Mouse (Mus musculus) lung, postnatal 10 days (tissue): ENCODE measurements around the gene BC049715.

ENCODE experiments used
- DNase-seq: peaks from one replicate; pipeline ENCODE4 v3.0.0; 2021

The BC049715 gene

DNA sequence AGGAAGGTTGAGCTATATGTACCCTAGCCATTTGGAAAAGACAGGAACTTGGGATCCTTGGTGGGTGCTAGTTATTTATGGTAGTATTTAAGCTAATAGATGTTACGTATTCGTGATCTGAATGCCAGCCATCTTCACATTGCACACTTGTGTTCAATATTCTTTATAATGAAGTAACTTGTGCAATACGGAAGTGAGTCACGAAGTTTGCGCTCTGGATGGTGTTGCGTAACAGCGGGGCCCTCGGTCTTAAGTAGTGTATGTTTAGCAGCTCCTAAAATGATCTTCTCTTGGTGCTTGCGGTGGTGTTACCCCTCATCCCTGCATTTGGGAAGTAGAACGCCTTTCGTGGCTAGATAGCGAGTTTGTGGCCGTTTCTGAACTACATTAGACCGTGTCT lies 18.3 kb upstream of the BC049715 start:
- peak; percentile 69 for DNase-seq

DNA sequence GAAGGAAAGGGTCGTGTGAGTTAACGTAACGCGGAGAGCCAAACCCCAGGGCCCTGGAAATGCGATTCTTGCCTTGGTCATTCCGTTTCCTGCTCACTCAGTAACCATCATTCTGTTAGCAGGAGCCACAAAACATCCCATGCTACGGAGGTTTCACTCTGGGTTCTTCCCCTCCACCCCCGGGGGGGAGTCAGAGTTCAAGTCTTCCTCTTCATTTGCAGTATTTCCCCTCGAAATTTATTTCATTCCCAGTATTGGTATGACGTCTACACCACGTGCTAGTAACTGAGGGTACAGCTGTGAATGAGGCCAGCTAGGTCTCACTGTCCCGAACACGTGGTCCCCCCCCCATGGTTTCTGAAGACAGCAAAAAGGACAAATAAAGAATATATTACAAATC lies 17.8 kb upstream of the BC049715 start:
- no peak for DNase-seq

DNA sequence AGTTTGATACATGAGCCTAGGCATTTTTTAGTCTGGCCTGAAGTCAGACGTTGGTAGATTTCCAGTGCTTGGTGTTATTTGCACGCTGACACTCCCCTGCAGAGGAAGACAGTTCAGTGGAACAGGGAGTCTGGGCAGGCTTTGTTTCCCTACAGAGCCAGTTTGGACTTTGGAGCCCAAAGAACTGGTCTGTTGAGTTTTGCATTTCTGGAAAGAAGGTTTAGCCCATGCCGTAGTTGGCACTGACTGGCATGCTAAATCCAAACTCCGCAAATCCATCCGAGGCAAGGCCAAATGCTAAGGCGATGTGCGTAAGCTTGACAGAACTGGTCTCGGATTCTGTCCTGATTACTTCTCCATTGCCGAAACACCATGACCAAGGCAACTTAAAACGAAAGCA lies 16.2 kb upstream of the BC049715 start:
- DNase-seq = no peak

DNA sequence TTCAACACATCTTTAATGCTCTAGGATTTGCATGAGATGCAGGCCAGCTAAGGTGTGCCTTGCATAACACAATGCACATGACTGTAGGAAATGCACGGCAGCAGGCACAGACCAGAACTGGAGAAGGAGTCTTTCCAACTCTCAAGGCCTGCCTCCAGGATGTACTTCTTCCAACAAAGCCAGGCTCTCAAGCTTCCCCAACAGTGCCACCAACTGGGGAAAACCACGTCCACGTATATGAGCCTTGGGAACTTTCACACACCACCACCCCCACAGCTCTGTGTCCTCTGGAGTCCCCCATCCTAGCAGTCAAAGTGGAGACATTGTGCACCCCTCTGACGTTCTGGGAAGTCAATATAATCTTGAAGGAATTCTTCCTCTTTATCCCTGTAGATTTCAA lies 14.3 kb upstream of the BC049715 start:
- peak; percentile 68 for DNase-seq

DNA sequence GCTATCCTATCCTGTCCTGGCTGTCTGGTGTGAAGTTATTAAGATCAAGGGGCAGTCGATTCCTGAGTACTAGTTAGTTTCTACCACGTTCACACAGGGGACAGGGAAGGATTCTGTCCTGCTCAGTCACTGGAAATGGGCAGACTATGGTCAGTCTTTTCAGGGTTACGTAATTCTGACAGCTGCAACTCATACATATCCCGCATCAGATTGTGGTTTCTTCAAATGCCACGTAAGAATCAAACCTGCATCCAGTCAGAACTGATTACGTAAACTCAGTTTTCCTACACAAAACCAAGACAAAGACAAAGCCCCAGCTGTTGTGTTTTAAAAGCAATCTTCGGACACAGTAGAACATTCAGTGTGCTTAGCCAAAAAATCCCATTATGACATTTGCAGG lies 12.0 kb upstream of the BC049715 start:
- no peak for DNase-seq

DNA sequence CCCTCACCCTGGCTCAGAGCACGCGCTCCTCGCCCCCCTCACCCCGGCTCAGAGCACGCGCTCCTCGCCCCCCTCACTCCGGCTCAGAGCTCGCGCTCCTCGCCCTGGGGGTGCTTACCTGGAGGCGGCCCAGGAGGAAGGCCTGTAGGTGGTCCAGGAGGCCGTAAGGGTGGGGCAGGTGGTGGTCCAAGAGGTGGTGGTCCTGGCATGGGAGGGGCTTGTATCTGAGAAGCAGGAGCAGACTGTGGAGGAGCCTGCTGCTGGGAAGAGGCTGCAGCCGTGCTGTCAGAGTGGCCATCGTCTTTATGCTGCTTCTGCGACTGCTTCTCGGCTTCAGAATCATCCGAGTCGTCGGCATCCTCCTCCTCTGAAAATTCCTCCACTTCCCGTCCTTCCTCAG lies 10.6 kb upstream of the BC049715 start:
- DNase-seq = no peak

DNA sequence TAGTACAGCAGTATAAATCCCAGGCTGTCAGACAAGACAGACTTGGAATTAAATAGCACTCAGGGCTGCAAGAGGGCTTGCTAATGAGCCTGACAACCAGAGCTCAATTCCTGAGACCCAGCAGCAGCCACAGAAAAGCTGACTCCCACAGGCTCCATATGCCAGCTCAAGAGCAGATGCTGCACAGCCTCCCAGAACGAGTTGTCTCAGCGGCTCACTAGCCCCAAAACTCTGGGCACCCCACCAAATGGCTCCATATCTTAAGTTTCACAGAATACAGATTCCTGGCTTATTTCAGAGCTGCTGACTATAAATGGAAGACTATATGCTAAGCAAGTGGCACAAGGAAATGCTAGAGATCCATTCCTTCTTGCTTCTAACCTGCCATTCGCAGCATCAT lies 9.9 kb upstream of the BC049715 start:
- no peak for DNase-seq

DNA sequence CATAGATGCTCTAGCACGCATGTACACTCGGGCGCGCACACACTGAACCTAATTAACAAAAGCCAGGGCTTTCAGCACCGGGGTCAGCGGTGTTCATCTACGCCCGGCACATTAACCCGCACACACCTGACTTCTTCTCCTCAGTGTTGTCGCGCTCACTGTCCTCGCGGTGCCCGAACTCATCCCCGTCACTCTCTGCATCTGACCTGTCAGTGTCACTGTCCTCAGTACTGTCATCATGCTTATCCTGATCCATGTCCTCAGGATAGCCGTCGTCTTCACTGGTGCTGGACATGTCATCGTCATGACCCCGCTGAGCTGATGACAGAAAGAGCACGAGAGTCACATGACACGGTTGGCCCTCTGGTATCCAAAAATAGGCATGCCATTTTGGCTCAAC lies 7.0 kb upstream of the BC049715 start:
- no peak for DNase-seq

DNA sequence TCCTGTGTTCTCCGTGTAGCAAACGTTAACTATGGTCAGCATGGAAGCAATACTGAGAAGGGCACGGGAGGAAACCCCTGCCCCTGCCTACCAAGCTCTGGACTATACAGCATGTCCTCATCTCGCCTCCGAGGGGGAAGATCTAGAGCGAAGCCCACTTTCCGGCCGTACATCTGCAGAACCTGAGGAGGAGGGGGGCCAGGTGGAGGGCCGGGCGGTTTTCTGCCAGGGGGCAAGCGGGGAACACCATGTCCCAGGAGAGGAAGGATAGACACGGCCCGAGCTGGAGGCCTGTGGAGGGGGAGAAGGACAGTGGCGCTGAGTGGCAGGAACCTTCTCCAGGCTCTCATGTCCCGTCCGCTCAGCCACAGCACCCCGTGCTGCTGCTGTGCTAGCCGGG lies 6.3 kb upstream of the BC049715 start:
- no peak for DNase-seq

DNA sequence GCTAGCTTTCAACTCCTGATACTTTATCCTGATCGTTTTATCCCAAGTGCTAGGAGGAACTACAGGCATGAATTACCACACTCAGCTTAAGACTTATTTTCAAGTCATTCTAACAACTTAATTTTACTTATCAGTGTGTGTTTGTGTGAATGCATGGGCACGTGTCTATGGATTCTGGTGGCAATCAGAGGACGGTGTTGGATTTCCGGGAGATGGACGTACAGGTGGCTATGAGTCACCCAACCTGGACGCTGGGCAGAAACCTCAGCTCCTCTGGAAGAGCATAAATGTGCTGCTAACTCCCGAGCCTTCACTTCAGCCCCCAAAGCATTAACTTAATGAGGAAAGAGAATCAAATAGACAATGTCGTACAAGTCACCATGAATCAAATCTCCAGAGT lies 2.4 kb upstream of the BC049715 start:
- no peak for DNase-seq

DNA sequence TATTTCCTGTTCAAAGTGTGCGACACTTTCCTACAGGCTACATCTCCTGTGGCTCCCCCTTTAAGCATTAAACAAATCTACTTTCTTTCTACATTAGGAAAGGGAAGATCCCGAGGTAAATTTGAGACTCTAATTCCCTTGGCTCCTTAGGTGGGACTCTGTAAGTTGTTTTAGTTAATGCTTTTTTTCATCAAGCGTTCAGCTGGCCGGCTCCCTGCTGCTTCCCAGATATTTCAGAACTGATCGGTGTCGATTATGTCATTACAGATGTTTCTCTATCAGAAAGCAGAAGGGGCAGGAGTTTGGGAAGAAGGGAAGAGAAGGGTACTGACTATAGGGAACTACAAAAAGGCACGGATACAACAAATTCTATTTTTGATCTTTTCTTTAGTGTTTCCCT lies 310 bp upstream of the BC049715 start:
- DNase-seq = no peak

DNA sequence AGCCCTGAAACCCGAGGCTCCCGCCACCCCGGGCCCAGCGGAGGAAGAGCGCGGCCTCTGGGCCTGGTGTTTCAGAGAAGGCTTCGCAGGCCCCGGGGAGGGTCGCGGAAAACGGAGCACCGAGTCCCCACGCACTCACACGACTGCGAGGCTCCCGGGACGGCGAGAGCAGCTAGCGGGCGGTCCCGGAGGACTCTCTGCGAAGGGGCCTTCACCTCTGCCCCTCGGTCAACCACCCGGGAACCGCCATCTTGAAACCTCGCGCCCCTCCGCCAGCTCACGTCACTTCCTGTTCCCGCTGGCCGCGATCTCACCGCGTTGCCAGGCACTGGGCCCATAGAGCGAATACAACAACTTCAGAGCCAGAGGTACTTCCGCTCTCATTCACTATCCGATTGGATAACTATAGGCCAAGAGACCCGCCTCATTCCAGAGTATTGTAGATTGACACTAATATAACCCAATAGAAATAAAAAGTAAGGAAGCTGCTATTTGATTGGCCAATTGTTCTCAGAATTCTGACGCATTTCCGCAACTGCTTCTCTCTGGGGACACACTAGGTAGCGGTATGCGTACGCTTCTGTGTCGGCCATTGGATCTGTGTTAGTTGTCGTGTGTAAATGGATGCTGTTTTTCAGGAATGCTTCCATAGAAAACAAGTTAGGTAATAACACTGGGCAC lies 595 bp downstream of the BC049715 start, which contains the start of gene Wbp11:
Gene Wbp11 (minus strand): TSS at position 353 of the 681 bp plus-strand sequence.
- peak; percentile 97 for DNase-seq

DNA sequence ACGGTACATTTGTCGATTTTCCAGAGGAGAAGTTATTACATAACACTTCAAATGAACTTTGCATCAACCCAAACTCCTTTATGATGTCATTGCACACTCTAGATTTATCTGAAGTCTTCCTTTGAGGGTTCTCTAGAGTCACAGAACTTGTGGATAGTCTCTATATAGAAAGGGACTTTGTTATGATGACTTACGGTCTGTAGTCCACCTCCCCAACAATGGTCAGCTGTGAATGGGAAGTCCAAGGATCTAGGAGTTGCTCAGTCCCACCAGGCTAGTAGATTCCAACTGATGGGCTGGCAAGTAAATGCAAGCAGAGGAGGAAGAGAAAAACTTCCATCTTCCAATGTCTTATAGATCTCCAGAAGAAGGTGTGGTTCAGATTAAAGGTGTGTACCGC lies 1.3 kb downstream of the BC049715 start:
- no peak for DNase-seq

DNA sequence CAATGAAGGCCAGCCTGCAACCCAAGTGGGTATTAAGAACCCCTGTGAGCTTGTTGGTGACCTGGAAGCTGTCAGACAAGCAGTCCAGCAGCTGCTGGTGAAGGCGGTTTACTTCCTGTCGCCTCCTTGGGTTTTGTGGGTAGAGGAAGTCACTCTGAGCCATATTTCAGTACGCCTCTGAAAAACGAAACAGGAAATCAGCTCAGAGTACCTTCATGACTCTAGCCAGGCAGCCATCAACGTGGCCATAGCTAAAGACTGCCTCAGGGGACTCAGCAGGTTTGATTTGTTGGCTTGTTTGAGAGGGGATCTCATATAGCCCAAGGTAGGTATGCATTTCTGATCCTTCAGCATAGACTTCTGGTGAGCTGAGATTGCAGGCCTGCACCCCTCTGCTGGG lies 4.3 kb downstream of the BC049715 start:
- no peak for DNase-seq

DNA sequence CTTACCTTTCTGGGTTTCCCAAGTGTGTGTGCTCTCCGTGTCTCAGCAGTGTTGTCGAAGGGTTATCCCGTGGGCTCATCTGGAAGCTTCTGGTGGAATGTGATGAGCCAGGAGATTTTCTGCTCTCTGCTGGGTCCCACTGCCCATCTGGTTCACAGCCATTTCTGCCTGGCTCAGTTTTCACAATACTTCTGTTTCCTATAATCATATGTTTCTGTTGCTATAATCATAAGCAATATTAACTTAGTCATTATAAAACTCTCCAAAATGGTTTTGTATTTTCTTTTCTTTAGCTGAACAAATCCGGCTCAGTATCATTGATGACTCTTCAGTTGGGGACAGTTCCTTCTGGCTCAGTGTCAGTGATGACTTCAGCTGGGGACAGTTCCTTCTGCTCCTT lies 7.9 kb downstream of the BC049715 start, which contains the start of gene Smco3:
Gene Smco3 (minus strand): TSS at position 101 of the 400 bp plus-strand sequence.
- DNase-seq = no peak

DNA sequence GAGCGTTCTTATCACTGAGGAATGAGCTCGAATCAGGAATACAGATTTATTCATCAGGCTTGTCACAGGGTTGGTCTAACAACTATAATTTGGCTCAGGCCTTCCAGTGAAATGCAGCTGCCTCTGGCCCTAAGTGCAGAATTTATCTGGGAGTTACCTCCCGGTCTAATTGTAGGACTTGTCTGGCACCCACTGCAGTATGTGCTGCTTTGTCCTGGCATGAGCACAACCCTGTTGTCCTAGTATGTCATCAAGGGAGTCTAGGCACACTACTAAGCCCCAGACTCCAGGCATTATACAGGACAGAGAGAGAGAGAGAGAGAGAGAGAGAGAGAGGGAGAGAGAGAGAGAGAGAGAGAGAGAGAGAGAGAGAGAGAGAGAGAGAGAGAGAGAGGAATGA lies 9.9 kb downstream of the BC049715 start:
- no peak for DNase-seq

DNA sequence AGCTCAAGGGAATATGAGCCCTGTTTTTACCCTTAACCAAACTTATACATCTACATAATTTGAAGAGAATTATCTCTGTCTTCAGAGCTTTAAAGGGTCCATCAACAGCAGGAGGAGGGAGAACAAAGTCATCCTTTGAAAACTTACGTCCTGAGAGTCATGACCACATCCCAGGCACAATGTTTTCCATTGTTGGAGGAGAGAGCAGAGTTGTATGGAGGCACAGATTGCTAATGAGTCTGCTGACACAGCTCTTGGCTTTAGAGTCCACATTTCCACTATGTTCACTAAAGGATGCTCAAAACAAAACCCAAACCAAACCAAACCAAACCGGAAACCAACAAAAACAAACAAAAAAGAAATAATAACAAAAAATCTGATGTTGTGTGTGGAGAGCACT lies 17.5 kb downstream of the BC049715 start:
- DNase-seq = no peak

DNA sequence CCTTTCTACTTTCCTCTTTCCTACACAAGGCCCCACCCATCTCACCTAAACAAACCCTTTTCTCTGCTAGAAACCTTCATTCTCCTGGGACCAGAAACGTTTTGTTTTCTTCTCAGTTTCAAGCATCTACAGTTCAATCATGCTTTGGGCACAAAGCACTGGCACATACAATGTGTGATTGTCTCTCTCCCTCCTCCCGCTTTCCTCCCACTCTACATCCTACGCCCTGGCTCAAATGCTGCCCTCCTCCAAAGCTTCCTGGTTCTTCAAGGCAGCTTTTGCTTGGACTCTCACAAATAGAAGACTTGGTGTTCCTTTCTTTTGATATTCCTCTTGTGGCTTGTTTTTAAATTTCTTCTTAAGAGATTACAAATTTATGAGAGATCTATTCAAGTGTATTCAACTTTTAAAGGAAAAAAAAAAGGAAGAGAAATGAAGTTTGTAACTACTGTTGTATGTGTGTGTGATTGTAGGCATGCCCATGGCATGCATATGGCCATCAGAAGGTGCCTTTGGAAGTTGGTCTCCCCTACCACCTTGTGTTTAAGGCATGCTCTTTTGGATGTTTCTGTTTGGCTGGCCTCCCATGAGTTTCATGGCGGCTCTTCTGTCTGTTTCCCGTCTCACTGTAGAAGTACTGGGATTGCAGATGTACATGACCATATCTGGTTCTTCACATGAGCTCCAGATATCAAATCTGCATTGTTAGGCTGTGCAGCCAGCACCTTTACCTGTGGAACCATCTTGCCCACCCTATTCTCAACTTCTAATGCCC lies 18.5 kb downstream of the BC049715 start:
- no peak for DNase-seq

DNA sequence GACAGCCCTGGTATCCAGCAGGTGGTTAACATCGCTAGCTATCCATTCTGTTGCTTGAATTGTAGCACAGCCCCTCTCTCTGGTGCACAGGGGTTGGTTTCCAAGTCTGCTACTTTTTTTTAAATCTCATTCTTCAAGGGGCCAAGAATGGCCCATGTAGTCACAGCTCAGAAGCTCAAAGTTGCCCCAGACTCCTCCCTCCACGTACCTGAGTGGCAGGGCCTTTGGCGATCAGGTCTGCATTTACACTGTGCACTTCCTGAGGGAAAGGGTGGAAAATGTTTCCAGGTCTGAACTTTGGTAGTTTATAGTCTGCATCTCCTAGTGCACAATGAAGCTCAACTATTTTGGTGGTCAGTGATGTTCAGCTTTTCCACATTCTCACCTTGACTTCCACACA lies 19.8 kb downstream of the BC049715 start:
- DNase-seq = no peak

DNA sequence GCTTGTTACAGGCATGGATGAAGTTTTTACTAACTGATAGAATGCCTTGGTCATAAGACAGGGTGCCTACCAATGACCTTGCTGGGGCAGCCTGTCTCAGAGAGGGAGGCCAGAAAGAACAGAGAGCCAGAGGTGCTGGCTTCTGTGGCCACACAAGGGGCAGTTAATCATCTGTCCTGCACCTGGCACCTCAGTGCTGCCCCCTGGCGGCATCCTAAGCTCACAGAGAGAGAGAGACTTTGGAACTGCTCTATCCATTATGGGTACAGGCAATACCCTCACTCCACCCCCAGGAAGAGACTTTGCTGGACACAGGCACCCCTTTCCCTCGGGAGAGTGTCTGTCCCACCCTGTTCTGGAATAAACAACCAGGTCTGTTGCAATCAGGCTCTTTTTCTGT lies 20.4 kb downstream of the BC049715 start:
- DNase-seq = peak; percentile 67

DNA sequence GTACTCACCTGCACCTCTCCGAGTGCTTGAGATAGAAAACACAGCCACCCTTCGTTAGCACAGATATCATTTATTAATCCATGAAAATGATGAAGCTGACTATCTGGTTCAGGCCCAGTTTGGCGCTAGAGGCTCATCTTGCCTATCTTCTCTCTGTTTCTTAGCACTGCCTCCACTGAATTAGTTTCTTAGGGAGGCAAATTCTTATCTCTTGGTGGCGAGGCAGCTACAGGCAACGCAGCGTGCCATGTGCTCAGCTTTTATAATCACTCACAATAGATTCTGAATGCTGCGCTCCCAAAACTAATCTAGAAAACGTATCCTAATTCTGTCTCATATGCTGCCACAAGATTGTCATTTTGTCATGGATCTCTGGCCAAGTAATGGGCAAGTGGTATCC lies 21.0 kb downstream of the BC049715 start:
- no peak for DNase-seq

DNA sequence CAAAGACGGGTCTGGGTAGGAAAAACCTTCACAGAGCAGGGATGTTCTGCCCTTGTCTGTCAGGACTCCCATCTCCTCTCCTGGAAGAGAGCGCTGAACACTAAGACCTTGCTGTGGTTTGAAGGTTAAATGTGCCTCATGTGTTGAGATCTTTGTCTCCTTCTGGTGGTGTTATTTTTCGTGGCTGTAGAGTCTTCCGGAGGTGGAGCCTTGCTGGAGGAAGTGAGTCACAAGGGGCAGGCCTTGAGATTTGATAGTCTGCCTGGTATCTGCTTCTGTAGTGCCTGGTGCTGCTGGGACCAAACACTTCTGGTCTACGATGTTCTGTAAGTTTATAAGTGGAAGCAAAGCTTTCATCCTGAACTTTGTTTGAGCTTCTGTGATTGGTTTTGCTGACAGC lies 21.5 kb downstream of the BC049715 start:
- no peak for DNase-seq

DNA sequence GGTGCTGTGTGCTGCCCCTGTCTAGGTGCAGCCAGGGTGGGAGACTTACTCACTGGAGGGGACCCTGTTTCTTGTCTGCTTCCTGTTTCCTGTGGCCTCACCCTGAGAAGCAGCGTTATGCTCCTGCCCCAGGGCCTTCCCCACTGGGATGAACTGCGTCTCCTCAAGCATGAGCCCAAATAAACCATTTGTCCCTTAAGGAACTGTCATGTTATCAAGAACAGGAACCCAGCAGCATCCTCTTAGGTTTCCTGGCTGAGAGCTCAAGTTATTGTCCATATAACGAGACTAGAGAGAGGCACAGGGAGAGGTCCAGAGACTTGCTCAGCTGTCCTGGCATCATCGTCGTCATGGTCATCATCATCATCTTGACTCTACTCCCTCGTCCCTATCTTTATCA lies 22.8 kb downstream of the BC049715 start:
- DNase-seq = no peak

DNA sequence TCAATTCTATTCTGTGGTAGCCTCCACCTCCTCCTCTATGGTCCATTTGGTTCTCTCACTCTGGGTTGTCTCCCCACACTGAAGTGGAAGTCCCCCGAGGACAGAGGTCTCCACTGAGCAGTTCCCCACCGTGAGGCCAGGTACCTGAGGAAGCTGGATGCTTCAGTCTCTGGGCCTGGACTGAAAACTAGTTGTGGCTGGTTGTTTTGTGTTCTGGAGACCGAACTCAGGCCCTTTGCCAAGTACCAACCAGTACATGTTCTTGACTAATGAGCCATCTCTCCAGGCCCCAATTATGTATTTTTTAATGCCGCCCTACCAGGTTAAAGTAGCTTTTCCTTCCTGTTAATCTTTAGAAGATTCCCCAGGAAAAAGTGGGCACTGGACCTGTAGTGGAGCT lies 24.9 kb downstream of the BC049715 start:
- DNase-seq = no peak

DNA sequence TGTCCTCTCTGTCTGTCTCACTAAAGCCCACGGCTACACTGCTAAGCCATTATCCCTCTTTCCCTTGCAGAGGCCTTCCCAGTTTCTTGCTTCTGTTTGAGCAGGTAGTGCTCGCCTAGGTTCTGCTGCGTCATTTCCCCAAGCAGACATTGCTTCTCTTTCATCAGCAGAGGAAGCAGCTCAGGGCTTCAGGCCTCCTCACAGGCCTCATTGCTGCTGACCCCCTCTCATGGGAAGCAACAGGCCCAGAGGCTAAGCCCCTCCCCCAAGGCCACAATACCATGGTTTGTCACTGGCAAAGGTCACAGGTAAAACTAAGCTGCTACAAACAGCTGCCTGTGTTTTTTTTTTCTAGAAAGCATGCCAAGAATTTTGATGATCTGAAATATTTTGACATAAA lies 25.3 kb downstream of the BC049715 start:
- DNase-seq = no peak
